Mouse (Mus musculus) heart, postnatal 36 days (tissue): ENCODE measurements around the gene Elp5. TPM values are rescaled to one million over a fixed set of nuclear protein-coding genes. Genes with fewer than 3 reads are reported as not detected.
"Not testable (repeated sequence)": the region's sequence is repeated elsewhere in the genome, so short reads cannot be mapped to it uniquely, and the experiment has no call there.

Experiments used
- DNase-seq, 2 experiments: peaks; one replicate each; pipeline ENCODE4 v3.0.0; 2021 to 2022
- intact Hi-C: fragments of 180-260 bp; cut with DNase I; formaldehyde crosslinking; loops from one replicate; pipeline ENCODE4 v1.15.1; 2025
- total RNA-seq, 2 experiments: library from RNA; stranded (reverse); gene quantifications; 2 replicates each; pipeline ENCODE4 v1.2.3; 2021

Gene Elp5
- total RNA-seq, 2 experiments from 2014 or later: 47.0 to 47.4 TPM

DNA sequence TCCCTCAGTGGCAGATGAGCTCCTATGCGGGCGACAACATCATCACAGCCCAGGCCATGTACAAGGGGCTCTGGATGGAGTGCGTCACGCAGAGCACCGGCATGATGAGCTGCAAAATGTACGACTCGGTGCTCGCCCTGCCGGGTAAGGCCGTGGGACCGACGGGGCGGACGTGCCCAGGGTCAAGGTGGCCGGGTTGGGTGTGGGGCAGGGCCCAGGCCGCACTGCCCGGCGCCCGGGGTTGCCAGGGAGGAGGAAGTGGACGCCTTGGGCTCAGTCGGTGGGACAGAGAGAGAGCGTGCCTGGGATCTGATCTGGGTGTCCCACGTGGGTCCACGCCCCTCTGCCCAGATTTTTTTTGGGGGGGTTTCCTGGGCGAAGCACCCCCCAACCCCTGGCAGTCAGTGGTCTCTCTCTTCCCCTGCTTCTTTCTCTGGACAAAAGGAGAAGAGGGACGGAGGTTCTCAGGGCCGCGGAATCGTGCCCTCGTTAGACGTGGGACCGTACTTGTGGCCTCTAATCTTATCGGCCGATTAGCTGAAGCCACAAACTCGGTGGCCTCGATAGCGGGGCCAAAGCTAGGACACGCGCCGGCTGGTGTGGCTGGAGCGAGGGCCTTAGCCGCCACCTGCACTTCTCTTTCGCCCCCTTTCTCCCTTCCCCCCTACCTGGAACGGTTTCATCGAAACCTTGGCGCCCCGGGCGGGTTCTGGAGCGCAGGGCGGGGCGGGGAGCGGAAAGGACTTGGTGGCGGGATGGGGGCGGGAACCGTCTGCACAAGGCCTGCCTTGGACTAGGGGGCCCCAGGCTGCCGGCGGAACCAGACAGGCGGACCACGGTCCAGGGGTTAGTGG is 16.1 kb downstream of the Elp5 start:
- intact Hi-C loops: no loop called here
- DNase-seq: peak; percentile 32 to 35

DNA sequence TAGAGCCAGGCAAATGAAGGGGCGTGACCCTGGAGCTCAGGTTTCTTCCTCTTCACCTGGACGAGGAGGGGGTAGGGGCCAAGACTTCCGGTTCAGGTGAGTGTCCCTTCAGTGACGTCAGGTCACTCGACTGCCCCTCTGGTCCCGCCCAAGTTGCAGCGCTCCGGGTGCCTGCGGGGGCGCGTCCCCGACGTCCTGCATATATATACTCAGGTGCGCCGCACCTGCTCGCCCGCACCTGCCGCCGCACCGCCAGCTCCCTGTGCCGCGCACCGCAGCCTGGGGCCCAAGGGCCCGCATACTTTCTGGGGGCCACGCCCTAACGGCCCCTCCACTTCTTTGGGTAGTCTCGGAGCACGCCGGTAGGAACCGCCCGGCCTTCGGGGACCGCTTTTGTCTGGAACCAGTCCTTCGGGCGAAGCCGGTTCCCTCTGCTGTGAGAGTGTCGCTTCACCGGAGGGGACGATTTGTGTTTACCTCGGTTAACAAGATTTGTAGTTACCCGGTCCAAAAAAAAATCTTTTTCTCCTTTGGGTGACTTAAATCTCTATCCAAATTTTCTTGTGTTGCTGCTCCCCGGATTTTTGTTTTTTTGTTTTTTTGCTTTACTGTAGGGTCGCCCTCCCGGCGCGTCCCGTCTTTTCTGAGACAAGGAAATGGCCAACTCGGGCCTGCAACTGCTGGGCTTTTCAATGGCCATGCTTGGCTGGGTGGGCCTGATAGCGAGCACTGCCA is 16.9 kb downstream of the Elp5 start:
- intact Hi-C loops: no loop called here
- DNase-seq: no peak

DNA sequence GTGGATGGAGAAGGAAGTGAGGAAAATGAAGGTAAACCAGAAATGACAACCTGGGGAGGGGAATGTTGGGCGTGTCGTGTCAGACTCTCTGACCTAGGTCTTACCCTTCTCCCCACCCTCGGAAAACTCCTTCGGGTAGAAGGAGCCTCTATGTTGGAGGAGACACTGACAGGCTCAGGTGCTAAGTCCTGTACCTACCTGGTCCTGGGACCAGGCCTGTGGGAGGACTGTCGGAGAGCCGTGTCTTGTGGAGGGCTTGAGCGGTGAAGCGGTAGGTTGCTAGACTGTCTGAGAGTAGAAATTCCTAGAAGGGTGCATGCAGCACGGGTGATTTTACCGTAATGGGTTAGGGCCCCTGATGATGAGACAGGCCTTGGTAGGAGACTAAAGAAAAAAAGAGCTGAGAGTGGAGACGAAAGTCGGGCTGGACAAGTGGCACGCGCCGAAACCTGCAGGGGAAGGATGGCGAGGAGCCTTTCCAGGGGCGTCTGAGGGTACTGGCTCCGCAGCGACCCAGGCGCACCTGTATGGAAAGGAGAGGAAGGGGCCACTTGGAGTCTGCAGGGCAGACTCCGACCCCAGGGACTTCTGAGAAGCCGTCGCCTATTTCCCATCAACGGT is 17.6 kb downstream of the Elp5 start, which contains the start of gene Cldn7:
Gene Cldn7 (plus strand): TSS at position 130 of the 621 bp plus-strand sequence.
- no peak for DNase-seq
- intact Hi-C loops: no loop called here

GRCm38 (mm10) chr11:69961841-69962240 is 20.5 kb downstream of the Elp5 start:
- DNase-seq: no peak
- intact Hi-C loops: no loop called here

DNA sequence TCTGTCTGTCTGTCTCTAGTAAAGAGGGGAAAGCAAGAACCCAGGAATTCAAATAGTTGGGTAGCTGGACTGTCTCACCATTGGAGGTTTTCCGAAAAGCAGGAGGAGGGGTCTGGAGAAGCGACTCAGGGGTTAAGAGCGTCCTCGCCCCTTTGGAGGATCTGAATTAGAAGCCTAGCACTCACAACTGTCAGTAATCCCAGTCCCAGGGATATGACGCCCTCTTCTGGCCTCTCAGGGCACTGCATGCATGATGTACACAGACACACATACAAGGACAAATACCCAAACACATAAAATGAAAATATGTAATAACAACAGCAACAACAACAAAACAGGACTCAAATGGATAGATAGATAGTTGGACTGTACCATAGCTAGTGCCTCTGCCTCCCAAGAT is 21.7 kb downstream of the Elp5 start:
- DNase-seq: no peak
- intact Hi-C loops: no loop called here

GRCm38 (mm10) chr11:69956218-69956617 is 26.1 kb downstream of the Elp5 start:
- intact Hi-C loops: no loop called here
- no peak for DNase-seq

- intact Hi-C loops, DNase-seq: not testable (repeated sequence)
Measured at GRCm38 (mm10) chr11:69955618-69956017, 26.7 kb downstream of the Elp5 start.

DNA sequence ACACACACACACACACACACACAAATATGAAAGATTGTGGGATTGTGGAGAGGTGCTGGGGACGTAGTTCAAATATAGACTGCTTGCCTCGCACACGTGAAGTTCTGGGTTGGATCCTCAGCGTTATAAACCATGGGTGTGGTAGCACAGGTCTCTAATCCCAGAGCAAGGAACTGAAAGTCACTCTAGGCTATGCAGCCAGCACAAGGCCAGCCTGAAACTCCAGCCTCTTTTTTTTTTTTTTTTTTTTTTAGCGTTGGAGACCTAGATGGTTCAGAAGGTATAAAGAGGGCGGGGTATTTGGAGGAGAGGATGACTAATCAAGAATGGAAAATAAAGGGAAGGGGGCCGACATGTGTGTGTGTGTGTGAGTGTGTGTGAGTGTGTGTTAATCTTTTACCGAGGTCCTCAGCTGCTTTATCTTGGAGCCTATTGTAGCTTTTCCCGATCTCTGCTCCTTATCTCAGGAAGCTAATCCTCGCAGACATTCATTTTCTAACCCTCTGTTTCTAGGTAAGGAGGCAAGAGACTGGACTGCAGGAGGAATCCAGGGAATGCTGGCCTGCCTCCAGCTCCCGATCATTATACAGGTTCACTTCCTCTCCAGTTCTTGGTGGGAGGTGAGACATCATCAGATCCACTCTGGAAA is 28.9 kb downstream of the Elp5 start:
- DNase-seq: no peak
- intact Hi-C loops: no loop called here

DNA sequence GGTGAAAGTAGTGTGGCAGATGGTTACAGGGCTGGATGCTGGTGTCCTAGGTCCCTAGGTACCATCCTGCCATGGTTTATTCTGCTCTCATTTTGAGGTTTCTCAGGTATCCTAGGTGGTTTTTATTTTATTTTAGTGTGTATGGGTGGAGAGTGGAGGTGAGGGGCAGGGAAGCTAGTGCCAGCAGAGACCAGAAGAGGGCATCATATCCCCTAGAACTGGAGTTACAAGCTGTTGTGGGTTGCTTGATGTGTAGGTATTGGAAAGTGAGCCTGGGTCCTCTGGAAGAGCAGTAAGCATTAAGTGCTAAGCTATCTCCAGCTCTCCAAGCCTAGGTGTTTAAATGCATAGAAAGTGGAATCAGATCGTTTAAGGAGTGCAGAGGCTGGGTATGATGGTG is 30.0 kb downstream of the Elp5 start:
- intact Hi-C loops: no loop called here

DNA sequence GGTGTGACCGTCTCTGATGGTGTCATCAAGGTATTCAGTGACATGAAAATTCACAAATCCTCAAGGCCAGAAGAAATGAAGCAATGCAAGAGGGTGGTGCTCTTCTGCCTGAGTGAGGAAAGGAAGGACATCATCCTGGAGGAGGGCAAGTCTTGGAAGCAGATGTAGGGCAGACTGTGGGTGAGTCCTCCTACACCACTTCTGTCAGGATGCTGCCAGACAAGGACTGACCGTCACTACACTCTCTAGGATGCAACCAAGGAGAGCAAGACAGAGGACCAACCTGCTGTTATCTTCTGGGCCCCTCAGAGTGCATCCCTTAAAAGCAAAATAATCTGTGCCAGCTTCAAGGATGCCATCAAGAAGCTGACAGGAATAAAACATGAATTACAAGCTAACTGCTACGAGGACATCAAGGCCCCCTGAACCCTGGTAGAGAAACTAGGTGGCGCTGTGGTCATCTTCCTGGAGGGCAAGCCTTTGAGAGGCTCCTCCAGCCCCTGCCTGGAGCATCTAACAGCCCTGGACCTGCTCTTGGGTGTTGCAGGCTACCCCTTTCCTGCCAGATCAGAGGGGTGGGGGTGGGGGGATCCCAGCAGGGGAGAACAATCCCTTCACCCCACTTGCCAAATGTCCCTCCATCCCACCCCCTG is 31.4 kb downstream of the Elp5 start:
- no peak for DNase-seq
- intact Hi-C loops: no loop called here

More for the DNA sequence above, 30.0 kb downstream of the Elp5 start:
- DNase-seq: no peak

- intact Hi-C loops: loop anchor here (1.0 to 2.0 kb wide), 2 partner anchors 14 to 72 kb away; no protein-coding TSS in a partner anchor
- peak; percentile 91 for DNase-seq
Measured at GRCm38 (mm10) chr11:69948763-69949150, 33.6 kb downstream of the Elp5 start.

- intact Hi-C loops: loop anchor here (2.0 kb wide), 1 partner anchor 71 kb away; no protein-coding TSS in a partner anchor
- DNase-seq: peak; percentile 88 to 92
Measured at GRCm38 (mm10) chr11:69948066-69948762, 34.1 kb downstream of the Elp5 start, which contains the start of gene Slc2a4. Gene Slc2a4, minus strand, starts transcription at chr11:69948188.

DNA sequence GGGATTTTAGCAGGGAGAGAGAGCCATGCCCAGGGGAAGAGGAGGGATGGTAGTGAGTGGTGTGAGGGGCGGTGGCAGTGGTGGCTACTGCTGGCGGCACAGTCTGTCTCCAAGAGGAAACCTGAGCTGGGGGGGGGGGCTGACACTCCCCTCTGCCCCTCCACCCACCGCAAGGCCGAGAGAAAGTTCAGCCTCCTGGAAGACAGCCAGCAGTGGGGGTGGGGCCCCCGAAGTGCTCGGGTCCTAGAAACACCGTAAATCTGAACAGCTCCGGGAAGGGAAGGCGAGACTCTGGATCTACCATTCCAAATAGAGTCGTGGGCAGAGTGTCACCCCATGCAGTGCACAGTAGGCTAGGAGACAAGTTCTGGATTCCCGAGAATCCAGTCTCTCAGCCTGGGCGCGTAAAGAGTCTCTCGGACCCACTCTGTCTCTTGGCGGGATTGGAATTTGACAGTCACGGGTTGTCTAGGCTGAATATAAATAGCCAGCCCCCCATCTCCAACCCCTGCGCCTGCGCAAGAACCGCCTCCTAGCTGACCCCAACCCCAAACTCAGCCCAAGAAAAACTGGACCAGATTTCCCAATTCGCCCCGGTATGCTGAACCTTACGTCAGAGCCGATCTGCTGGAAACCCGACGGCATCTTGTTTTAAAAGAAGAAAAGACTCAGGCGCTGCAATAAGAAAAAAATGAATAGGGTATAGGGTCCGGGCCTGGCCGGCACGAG is 34.8 kb downstream of the Elp5 start:
- DNase-seq: peak; percentile 59 to 75
- intact Hi-C loops: loop anchor here (2.0 kb wide), 1 partner anchor 71 kb away; no protein-coding TSS in a partner anchor

GRCm38 (mm10) chr11:69945997-69946891 is 36.1 kb downstream of the Elp5 start:
- intact Hi-C loops: loop anchor here (1.0 kb wide), 1 partner anchor 9 kb away; no protein-coding TSS in a partner anchor
- peak in 1 of 2 experiments; percentile 22 for DNase-seq

DNA sequence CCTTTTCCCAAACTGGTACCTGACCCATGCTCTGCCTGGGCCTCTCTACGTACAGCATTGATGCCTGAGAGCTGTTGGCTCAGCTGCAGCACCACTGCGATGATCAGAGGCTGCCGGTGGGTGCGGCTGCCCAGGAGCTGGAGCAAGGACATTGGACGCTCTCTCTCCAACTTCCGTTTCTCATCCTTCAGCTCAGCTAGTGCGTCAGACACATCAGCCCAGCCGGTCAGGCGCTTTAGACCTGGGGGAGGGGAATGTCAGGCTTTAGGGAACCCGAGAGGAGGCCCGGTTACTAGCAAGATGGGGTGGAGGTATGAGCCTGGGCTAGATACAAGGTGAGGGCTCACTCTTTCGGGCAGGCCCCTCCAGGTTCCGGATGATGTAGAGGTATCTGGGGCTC is 37.1 kb downstream of the Elp5 start:
- no peak for DNase-seq
- intact Hi-C loops: no loop called here

- DNase-seq: no peak
Measured at GRCm38 (mm10) chr11:69940962-69941361, 41.4 kb downstream of the Elp5 start.

DNA sequence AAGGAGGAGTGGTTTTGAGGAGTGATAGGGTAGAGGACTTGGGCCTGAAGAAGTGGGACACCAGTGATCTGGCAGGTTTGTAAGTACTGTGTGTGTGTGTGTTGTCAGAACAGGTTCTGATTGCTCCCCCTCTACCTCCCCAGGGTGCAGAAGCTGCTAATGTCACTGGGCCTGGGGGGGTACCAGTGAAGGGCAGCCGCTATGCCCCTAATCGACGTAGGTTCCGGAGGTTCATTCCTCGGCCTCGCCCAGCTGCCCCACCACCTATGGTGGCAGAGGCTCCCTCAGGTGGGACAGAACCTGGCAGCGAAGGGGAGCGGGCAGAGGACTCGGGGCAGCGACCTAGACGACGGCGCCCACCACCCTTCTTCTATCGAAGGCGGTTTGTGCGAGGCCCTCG is 42.6 kb downstream of the Elp5 start:
- DNase-seq: no peak
- intact Hi-C loops: loop anchor here (10.0 kb wide), 1 partner anchor 275 kb away; the partner anchor contains the start of gene Slc16a11

More at GRCm38 (mm10) chr11:69940962-69941361, 41.4 kb downstream of the Elp5 start:
- intact Hi-C loops: no loop called here
